Mouse (Mus musculus): ENCODE results near the gene Rbms1.
A peak's percentile ranks its signal among the peaks of the same experiment; 100 is the strongest.
"Not testable (repeated sequence)": the region's sequence is repeated elsewhere in the genome, so short reads cannot be mapped to it uniquely, and the experiment has no call there.

Gene Rbms1

DNA sequence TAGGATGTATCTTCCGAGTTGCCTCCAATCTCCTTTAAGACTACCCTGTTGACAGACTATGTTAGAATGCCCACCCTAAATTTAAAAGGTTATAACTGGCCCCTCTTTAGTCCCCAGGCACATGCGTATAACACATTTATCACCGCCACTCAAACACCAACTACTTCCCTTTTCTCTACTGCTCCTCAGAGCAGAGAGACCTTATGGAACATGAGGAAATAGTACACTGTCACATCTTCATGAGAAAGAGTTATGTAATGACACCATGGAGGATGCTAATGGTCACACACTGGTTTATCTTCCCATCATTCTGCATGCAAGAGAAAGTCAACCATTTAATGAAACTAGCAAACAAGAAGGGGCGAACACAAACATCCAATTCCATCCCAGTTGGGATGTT, 114.5 kb downstream of the Rbms1 start:
- no peak for DNase-seq (ENCODE audit: low read depth, low spot score)

DNA sequence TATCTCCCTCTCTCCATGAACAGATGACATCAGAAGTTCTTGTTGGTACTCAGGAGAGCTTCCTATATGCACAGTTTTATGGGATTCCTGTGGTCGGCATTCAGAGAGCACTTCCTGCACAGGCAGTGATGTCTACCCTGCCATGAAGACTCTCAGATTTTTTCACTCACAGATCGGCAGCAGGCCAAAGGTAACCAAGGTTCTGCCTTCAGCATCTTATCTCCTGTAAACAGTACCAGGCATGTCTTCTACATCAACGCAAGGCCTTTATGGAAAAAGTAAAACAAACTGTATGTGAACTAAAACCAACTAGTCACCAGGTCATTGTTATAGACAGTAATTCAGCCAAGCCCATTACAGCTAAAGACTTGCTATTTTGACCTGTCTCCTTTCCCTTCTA, 115.0 kb downstream of the Rbms1 start:
- DNase-seq (ENCODE audit: low read depth, low spot score), result no peak

DNA sequence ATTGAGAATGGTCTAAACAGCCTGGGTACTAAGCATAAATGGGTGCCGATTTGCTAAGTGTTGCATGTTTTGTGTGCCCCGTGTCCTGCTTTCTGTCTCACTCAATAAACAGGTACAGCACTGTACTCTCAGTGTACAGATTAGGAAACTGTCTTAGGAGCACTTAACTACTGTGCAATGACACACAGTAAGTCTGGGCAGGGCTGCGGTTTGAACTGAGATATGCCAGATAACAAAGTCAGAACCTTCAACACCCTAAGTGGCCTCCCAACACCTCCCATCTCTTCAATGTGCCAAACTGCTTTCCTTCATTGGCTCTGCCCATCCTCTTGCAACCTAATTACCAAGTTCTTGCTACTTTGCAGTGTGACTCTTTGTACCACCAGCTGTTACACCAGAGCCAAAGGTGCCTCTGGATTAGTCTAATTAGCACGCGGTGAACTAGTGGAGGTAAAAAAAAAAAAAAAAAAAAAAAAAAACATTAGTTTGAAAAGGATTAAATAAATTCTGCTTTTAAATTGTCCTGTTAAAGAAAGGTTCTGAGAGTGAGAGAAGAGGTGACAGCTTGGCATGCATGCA, 117.6 kb downstream of the Rbms1 start:
- no peak for DNase-seq (ENCODE audit: low read depth, low spot score)

DNA sequence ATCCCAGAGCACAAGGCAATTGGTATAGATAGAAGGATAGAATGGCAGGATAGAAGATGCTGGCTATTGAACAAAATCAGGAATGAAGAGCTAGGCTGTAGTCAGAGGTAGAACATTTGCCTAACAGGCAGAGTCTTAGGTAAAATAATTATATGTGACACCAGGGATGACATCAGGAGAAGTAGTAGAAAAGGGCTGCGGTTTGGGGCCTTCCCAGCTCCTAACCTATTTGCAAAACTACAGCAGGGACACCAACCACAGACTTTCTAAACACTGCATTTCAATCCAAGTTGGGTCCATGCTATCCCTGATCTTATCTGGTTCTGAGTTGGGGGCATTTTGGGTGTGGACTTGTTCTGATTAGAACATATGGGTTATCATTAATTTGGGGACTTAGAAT, 118.7 kb downstream of the Rbms1 start:
- no peak for DNase-seq (ENCODE audit: low read depth, low spot score)

DNA sequence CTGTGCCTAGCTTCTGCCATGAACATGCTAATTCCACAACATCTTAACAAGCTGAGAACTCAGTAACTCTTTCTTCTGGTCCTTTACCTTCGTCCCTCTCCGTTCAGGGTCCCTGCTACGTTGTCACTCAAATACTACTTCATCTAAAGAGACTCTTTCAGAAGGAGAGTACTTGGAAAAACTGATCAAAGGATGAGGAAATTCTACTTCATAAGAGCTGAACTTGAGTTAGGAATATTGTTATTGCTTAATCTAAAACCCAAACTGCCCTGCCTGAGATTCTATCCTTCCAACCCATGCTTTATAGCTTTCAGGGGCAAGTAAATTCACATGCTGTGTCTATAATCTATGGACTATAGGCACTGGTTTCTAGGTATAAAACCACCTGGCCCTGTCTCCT, 119.4 kb downstream of the Rbms1 start:
- DNase-seq (ENCODE audit: low read depth, low spot score), result no peak

DNA sequence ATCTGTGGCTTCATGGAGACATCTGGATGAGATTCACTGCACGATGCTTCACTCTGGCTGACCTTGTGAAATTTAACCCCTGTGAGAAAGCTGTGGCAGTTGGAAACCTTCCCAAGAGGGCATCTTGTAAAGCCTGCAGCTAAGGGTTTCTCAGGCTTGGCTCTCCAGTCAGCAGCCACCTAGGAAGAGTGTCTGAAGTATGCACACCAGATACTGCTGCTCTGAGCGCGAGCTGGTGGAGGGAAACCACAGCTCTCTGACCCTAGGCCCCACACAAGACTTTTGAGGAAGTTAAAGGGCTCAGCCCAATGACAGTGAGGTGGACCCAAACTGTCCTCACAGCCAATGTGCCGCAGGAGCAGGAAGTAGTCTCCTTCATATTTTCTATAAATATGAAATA, 120.0 kb downstream of the Rbms1 start:
- DNase-seq (ENCODE audit: low read depth, low spot score), result no peak

DNA sequence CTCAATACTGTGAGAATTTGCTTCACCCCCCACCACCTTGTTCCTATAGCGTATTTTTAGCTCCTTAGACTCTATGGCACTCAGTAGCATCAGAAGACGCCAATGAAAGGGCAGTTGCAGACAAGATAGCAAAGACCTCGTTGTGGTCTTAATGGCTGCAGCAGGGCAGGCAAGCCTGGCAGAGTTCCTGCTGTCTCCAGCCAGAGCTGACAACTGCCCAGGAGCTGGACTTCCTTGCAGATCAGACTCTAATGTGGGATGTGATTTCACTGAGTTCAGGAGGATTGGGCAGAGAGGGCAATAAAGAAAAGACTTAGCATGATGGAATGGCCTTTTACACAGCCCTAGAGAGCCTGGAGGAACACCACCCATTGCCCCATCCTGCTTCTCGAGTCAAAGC, 122.1 kb downstream of the Rbms1 start:
- no peak for DNase-seq (ENCODE audit: low read depth, low spot score)

DNA sequence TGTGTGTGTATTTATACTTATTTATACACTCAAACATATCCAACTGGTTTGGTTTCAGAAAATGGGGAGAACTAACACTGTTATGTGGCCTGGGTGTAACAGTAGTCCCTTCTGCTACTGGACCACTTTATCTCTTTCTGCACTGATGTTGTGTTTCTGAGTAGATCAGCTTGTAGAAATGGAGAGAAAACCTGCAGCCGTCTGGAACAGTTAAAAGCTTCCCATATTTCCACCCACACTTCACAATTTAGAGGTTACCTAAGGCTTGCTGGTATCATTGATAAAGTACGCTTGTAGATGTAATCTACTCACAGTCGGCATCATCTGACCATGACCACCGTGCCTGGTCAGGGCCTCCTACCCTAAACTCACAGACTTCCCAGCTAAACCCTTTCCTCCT, 123.5 kb downstream of the Rbms1 start:
- DNase-seq (ENCODE audit: low read depth, low spot score), result no peak

DNA sequence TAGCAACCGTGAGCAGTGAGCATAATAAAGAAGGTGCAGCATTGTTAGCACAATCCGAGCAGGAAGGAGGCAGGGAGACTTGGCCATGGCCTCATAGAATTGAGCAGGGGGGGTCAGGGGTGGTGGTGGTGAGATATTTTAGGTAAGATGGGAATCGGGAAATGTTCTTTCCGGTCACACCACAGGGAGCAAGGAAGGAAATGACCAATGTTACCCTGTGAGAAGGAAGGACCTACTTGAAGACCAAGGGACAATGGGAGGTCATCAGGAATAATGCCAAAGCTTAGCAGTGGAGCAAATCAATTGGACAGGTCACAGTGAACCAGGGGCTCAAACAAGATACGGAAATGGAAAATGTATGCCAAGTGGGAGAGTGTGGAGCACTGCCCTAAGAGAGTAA, 124.1 kb downstream of the Rbms1 start:
- DNase-seq (ENCODE audit: low read depth, low spot score), result no peak

DNA sequence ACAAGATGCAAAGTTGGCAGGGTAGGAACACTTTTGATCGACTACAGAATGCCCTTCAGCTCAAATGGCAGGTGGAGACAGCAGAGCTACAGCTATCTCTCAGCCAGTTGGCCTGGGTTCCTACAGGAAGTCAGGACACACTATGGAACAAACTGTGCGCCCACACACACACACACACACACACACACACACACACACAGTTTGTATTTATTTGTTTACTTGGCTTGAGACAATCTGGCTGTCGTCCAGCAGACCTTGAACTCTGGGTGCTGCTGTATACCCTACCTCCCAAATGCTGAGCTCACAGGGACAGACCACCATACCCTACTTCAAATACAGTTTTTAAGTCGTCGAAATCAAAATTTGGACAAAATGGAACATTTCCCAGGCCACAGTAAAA, 125.4 kb downstream of the Rbms1 start:
- no peak for DNase-seq (ENCODE audit: low read depth, low spot score)

DNA sequence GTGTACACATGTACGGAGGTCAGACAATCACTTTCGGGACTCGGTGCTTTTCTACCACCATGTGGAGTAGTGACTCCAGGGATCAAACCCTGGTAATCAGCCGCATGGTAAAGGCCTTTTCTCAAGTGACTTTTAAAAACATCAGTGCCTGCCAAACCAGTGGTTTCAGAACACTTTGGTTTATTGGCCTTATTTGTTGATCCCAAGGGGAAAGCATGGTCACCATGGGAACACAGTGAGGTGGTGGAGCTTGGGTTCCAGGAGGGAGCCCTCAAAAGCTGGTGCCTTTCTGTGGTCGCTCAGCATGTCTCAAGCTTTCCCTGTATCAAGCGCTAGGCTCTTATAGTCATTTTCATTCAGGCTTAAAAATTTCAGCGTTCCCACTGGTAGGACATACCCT, 126.8 kb downstream of the Rbms1 start:
- DNase-seq (ENCODE audit: low read depth, low spot score), result peak; percentile 25

DNA sequence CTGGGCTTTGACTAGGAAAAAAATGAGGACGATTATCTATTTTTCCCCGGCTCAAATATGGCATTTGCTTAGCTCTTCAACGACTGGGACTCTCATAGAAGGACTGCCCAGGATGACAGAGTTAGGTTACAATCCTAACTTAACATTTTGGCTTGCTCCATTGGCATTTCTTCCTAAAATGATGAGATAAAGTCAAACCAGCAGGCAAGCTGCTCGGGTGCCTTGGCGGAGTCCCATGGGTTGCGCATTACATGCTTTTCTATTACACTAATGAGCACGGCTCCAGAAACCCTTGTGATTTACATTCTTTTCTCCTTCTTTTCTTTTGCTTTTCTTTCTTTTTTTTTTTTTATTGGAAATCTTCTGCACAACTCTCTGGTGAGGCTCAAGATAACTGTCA, 128.7 kb downstream of the Rbms1 start:
- DNase-seq (ENCODE audit: low read depth, low spot score), result no peak

DNA sequence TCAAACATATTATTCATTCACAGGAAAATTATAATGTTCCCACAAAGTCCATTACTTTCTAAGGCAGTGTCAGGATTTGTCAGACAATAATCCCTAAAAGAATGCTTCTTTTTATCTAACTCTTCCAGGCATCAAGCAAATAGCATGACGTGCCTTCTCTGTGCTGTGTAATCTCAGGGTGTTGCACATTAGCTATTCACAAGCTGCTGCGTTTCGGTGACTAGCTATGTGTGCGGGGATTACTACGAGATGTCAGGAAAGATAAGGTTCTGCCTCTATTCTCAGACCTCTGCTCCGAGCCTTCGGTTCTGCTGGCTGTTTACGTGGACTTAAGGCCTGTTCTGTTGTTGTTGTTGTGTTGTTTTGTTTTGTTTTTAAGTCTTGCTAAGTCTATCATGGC, 130.7 kb downstream of the Rbms1 start:
- no peak for DNase-seq (ENCODE audit: low read depth, low spot score)

DNA sequence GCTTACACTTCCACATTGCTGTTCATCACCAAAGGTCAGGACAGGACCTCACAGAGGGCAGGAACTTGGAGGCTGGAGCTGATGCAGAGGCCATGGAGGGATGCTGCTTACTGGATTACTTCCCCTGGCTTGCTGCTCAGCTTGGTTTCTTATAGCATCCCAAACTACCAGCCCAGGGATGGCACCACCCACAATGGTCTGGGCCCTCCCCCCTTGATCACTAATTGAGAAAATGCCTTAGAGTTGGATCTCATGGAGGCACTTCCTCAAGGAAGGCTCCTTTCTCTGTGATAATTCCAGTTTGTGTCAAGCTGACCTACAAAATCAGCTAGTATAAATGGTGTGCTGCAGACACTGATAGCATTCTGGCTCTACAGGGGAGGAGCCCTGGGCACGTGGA, 132.5 kb downstream of the Rbms1 start:
- DNase-seq (ENCODE audit: low read depth, low spot score), result not testable (repeated sequence)

DNA sequence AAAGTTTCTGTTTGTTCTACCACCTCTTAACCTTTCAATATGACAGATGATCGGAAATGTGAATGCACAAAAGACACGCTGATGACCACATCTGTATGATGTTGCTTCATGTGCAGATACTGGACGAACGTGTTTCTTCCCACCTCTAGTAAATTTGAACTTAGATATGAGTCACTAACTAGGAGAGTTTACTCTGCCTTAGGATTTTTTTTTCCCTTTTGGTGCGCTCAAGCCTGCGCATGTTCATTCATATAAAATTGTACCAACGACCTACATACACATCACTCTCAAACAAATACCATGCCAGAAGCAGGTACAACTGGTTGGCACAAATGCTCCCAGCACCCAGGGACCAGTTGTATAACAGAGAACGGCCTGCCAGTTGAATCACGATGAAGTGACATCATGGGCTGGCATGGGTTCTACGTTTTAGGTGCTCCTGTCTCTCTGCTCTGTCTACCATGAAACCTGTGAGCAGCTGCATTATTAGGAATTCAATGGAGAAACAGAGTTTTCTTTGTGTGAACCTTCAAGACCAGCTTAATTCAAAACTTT, 134.0 kb downstream of the Rbms1 start:
- DNase-seq (ENCODE audit: low read depth, low spot score), result no peak

DNA sequence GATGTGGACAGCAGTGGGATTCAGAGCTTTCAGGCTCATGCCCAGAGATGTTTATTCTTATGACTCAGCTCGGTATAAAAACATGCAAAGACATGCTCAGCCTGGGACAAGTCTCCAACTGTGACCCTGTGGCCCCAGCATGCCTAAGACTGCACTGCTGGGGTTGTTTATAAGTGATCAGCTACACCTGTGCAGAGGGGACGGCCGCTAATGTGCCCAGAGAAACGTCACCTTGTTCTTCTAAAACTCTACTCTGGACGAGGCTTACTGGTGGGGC, 135.9 kb downstream of the Rbms1 start:
- no peak for DNase-seq (ENCODE audit: low read depth, low spot score)

DNA sequence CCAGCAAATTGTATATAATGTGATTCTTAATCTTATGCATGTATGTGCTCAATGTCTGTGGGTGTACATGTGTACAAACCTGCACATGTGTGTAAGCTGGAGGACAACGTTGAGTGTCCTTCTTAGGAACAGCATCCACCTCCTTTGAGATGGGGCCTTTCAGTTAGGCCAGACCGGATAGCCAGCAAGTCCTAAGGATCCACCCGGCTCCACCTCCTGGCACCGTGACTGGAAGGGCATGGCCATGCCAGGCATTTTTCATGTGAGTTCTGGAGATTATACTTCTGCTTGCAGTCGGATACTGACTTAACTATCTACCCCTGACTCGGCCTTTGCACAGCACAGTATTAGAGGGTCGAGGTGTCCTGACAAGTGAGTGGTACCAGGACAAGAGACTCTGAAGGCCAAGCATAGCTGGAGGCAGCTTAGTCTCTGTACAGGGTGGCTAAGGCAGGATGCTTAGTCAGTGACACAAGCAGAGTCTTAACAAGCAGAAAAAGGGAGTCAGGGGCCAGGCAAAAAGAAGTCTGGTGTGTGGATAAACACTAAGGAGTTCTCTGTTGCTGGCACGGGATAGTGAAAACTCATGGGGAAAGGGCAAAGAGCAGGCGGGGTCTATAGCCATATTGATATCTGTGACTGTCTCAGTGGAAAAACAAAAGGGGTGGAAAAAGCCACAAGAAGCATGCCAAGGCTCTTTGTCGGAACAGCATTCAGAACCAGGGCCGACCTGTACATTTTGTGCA, 136.4 kb downstream of the Rbms1 start:
- no peak for DNase-seq (ENCODE audit: low read depth, low spot score)

DNA sequence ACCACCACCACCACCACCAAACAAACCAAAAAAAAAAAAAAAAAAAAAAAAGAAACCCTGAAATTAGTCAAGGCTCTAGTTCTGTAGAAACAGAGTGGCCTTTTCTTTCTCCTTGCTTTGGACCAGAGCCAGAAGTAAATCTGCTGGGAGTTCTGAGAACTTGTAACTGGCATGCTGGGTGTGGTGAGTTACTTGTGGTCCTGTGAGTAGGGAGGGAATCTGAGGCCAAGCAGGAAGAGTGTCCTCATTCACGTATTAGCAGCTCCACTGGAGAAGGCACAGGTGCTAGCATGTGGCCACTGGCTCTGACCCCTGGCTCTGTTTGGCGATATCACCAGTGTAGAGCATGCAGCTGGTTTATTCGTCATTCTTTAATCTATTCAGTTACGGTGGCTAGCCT, 137.3 kb downstream of the Rbms1 start:
- DNase-seq (ENCODE audit: low read depth, low spot score), result no peak

DNA sequence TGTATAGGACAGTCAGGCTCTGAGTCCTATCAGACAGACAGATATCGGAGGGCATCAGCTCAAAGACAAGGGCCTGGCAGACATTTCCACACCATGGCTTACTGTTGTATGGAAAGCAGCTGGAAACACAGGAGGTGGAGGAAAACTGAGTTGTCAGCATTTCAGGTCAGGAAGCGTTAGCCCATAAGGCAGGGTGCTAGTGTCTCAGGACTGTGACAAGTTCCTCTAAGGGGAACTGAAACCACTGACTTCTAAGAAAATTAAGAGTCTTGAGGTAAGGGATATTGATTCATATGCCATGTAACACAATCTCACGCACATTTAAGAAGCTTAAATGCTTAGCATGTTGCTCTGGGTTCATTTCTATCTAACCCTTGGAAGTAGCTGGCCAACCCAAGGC, 141.4 kb downstream of the Rbms1 start:
- no peak for DNase-seq (ENCODE audit: low read depth, low spot score)

DNA sequence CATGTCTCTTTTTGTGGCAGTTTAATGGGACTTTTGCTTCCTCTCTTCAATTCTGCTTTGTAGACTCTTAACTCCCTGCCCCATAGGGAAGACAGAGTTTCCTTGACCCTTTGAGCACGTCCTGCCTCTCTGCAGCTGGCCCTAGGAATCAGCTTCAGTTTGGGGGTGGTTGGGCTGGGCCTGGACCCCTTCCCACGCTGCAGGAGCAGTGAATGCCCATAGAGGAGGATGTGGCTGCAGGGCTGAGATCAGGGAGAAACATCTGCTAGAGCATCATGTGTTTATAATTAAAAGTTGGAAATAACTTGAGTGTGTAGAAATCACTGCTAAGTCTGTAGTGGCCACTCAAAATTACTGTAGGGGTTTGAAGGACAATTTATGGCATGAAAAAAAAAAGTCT, 144.4 kb downstream of the Rbms1 start:
- DNase-seq (ENCODE audit: low read depth, low spot score), result no peak

DNA sequence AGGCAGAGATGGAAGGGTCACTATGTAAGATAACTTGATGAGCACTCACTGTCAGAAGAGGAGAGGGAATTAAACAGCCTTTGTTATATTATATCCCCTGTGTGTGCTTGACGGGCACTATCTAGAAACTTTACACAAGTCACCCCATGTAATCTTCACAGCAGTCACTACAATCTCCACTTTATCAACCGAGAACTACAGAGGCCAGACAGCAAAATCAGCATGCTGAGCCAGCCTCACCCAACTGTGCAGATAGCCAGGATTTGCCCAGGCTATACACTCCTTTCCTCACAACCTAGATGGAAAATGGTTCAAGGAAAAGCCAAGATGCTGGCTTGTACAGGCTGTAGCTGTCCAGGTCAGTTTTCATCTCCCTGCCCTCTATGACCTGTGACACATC, 146.7 kb downstream of the Rbms1 start:
- no peak for DNase-seq (ENCODE audit: low read depth, low spot score)

DNA sequence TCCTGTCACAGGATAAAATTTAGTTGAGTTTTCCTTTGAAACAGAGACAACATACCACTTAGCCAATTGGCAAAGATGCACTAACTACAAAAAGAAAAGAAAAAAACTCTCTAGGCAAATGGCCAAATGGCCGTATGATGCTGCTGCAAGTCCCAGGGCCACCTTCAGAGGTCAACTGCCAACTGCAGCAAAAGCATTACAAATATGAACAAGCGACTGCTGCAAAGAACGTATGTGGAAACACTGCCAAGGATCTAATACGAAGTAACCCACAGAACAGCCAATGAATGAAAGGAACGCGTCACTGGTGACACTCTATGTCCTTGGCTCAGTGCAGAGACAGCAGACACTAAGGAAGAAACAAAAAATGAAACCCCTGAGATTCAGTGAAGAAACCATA, 148.2 kb downstream of the Rbms1 start:
- DNase-seq (ENCODE audit: low read depth, low spot score), result no peak

DNA sequence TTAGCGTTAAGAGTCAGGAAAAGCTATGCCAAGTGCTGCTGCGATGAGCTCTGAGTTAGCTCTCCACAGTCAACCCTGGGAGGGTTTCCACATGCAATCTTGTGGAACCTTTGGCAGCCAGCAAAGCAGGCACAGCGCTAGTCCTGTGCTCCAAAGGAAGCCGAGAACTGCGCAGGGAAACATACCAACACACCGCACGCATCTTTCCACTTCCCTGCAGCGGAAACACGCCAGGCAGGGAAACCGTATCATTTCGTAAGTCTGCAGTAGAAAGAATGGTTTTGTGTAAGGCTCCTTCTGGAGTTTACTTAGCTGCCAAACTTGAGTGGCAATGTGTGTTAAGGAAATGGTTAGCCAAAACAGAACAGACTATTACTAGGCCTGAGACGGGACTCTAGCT, 150.0 kb downstream of the Rbms1 start:
- no peak for DNase-seq (ENCODE audit: low read depth, low spot score)

DNA sequence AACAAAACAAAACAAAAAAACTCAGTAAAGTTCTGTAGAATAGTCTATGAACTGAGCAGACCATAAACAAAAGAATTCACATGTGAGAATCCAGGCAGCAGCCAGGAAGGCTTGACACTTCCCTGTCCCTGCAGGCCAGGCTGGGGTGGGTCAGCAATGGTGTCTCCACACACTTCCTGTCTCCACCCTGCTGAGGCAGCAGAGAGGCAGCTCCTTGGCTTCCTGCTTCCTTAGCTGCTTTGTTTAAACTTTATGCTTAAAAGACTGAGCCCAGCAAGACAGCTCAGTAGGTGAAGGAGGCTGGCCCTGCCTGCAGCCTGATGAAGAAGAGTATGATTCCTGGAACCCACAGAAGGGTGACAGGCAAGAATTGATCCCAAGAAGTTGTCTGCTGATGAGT, 152.4 kb downstream of the Rbms1 start:
- peak; percentile 90 for DNase-seq (ENCODE audit: low read depth, low spot score)

Measured in R1 (cell line).